Mouse (Mus musculus): Measurements from ENCODE around the gene Leprot.
A peak's percentile ranks its signal among the peaks of the same experiment; 100 is the strongest.

Leprot gene

GRCm38 (mm10) chr4:101647196-101647905 is at the start of gene Leprot:
Leprot (plus strand) TSS chr4:101647718.
- DNase-seq (ENCODE audit: low spot score in 2 of 2), result peak; percentile 100

DNA sequence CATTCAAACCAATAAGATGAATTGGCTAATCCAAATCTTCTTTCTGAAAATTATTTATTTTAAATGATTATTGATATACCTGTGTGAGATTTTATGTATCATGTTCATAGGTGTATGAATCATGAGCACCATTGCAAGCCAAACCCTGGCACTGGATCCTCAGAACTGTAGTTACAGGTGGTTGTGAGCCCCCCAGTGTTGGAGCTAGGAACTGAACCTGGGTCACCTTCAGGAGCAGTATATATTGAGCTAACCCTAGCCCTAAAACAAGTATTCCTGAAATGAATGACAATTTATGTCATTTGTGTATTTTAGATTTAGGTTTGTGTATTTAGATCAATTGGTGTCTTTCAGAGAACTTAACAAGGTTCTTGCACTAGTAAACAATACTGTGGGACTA is 45.8 kb upstream of the Leprot start:
- no peak for DNase-seq (ENCODE audit: low spot score in 2 of 2)

DNA sequence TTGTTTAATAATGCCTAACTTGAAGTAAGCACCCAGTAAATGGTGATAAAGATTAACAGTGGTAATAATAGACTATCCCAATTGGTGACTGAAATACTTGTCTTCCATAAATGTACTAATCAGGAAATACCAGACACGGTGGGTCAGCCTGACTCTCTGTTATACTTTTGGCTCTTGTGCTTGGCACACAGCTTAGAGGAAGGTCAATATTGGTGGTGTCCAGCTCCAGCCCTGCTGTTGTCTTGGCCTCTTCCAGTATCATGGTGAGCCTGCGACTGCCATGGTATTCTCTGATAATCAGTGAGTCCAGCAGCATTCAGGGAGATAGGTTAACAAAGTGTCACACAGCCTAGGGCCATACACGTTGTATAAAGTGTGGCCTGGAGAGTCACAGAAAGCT is 43.9 kb upstream of the Leprot start:
- DNase-seq (ENCODE audit: low spot score in 2 of 2), result no peak

DNA sequence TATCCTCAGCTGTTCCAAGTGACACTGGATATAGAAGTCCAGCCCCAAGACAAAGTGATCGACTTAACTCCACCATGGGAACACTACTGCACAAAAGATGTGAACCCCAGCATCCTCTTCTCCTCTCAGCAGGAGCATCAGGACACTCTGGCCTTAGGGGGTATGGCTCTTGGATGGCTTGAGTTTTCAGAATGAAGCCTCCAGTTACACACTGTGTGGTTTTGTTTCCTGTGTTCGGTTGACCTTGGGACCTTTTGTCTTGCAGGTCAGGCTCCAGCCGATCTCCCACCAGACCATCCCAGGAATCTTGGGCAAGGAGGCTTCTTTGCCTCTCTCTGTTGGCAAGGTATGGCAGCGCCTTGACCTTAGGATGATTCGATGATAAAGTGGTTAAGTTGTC is 31.0 kb upstream of the Leprot start:
- no peak for DNase-seq (ENCODE audit: low spot score in 2 of 2)

DNA sequence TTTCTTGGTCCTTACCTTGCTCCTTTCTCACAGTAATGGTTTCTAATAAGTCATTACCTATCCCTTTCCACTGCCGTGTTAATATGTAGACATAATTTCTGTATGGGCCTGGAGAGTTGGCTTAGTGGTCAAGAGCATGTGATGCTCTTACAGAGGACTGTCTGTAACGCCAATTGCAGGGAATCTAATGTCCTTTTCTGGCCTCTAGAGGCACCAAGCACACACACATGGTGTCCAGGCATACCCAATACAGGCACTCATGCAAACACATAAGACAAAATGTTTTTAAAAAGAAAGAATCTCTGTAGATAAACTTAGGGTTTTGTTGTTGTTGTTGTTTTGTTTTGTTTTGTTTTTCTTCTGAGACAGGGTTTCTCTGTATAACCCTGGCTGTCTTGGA is 29.8 kb upstream of the Leprot start:
- DNase-seq (ENCODE audit: low spot score in 2 of 2), result no peak

DNA sequence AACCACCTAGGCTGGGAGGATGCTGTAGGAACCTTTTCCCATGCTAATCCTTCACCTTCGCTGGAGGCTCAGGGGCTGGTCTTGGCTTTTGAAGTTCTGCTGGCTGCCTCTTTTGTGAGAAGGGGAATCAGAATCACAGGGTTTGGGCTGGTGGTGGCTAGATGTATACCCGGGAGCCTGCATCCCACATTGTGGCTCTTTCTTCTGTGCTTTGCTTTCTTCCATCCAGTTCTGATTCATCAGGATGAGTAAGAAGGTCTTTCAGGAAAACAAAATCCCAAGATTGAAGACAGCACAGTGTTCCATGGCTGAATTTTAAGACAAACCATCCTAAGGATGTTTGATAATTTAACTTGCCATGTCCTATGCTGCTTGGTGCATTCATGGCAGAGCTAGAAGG is 27.3 kb upstream of the Leprot start:
- no peak for DNase-seq (ENCODE audit: low spot score in 2 of 2)

DNA sequence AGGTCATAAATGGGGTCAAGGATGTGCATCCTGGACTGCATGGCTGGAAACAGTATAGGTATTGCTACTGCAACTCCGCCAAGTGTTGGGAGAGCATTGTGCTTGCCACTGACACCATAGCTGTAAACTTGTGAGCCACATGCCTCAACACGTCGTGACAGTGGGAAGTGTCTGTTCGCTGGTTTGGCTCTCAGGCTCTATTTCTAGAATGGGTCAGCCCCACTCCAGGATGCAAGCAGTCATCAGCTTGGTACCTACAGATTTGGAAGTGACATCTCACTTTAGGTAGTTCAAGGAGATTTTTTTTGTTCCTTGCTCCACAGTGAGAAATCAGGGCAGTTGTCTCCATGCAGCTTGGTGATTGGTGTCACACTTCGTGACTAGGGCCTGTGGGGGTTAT is 26.3 kb upstream of the Leprot start:
- DNase-seq (ENCODE audit: low spot score in 2 of 2), result no peak

DNA sequence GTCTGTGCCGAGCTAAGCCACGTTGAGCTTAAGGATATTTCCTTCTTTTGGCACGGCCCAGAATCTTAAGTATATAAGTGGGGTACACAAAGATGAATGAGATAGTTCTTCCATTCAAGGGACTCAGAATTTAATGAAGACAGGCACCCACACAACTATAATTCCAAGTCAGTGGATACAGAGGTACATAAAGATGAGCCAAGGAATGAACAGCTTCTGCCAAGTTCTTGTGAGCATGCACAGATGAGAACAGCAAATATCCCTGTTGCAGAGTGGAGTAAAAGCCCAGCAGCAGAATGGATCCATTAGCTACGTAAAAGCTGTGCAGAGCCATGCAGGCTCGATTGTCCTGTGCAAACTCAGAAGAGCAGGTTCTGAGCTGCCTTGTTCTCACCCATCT is 22.2 kb upstream of the Leprot start:
- DNase-seq (ENCODE audit: low spot score in 2 of 2), result no peak

DNA sequence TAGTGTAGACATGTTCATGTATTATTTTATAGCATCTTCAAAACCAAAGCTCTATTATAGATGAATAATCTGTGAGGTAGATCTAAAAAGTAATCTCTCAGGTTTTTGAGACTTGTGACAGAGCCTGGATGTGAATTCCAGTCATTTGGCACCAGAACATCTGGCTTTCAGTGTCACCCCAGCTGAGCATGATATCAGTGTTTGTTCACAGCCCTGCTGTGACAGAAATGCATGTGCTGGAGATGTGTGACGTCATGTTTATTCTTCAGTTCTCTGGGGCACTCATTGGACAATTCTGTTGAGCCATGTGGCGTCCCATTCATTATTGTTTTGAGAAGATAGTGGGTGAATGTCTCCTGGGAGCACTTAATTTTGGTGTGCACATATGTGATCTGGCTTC is 11.9 kb upstream of the Leprot start:
- DNase-seq (ENCODE audit: low spot score in 2 of 2), result no peak

GRCm38 (mm10) chr4:101637472-101637871 is 10.0 kb upstream of the Leprot start:
- DNase-seq (ENCODE audit: low spot score in 2 of 2), result no peak

GRCm38 (mm10) chr4:101640631-101641030 is 6.9 kb upstream of the Leprot start:
- no peak for DNase-seq (ENCODE audit: low spot score in 2 of 2)

GRCm38 (mm10) chr4:101642708-101643107 is 4.8 kb upstream of the Leprot start:
- DNase-seq (ENCODE audit: low spot score in 2 of 2), result no peak

GRCm38 (mm10) chr4:101643216-101643615 is 4.3 kb upstream of the Leprot start:
- no peak for DNase-seq (ENCODE audit: low spot score in 2 of 2)

DNA sequence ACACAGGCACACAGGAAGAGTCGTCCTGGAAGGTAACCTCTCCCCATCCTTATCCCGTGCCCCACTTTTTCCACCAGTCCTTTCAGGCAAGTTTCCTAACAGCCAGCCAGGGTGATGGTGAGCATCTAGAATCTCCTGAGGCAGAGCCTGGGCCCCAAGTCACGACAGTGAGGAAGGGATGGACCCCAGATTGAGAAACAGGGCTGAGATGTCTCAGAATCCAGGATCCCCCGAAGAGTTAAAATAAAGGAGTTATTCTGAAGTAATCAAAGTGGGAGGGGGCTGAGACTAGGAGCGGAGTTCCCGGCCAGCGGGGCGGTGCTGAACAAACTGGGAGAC is 692 bp upstream of the Leprot start:
- no peak for DNase-seq (ENCODE audit: low spot score in 2 of 2)

- no peak for DNase-seq (ENCODE audit: low spot score in 2 of 2)
These were observed 591 bp downstream of the Leprot start for GRCm38 (mm10) chr4:101647976-101648642.

GRCm38 (mm10) chr4:101648745-101649144 is 1.2 kb downstream of the Leprot start:
- DNase-seq (ENCODE audit: low spot score in 2 of 2), result no peak

- DNase-seq (ENCODE audit: low spot score in 2 of 2), result no peak
These were observed 3.4 kb downstream of the Leprot start for GRCm38 (mm10) chr4:101650961-101651360.

DNA sequence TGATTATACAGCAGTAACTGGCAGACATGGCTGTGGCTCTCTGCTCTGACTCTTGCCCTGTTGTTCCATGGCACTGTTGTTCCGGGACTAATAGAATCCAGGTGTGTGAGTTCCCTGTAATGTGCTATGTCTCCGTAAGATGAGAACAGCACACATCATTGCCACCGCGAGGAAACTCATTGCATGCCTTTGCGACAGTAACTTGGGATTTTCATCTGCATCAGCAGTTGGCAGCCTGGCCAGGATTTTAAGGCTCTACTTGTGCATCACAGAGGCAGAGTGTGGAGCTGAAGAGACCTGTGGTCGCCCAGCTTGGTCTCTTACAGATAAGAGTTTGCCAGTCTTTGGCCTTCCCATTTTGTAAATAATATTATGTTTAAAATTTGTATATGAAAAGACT is 6.7 kb downstream of the Leprot start:
- DNase-seq (ENCODE audit: low spot score in 2 of 2), result no peak

DNA sequence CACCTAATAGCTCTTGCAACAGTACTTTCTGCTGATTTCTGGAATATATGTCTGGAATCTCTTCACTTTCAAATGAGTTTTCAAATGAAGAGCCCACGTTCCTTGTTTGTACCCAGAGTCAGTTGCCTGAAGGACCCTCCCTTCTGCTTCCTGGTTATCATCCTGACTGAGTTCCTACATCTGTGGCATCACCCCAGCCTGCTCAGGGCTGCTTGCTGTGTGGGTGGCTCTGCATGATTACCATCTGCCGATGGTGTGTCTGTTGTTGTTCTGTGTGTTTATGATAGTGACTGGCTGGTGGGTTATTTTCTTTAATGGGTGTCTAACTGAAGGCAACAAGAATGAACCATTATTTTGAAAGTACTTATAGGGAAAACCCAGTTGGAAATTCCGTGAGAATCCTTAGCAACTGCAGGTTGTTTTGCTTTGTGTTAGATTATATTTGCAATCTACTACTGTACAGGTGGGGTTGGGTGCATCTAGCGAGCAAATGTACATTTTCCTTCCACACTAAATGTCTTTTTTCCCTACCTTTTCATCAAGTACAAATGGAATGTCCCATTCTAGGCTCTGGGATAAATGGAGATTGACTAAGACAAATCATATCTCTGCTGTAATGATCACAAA is 7.4 kb downstream of the Leprot start:
- DNase-seq (ENCODE audit: low spot score in 2 of 2), result no peak

GRCm38 (mm10) chr4:101655415-101655790 is 7.9 kb downstream of the Leprot start:
- DNase-seq (ENCODE audit: low spot score in 2 of 2), result no peak

- no peak for DNase-seq (ENCODE audit: low spot score in 2 of 2)
These were observed 8.5 kb downstream of the Leprot start for GRCm38 (mm10) chr4:101656056-101656455.

GRCm38 (mm10) chr4:101656956-101657570 is 9.5 kb downstream of the Leprot start:
- DNase-seq (ENCODE audit: low spot score in 2 of 2), result no peak
